In the genomic region with DNA sequence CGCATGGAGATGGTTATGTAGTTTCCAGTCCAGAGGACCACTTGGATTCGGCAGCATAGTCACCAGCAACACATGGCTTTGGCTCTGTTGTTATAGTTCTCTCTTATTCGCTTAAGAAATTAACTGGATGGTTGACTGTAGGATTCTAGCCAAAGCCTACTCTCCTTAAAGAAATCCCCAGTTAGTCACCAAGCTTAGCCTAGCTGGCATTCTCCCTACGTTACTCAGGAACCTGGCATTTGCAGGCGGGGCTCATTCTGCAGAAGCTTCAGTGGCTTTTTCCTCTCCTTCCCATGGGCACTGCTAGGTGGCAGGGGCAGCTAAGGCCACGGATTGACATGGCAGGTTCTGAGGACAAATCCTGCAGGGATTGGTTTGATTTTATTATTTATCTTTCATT, we compare ENCODE assay signal across 15 mouse cellular contexts.
"Had no signal": no experiment of that assay in that cellular context is flagged by ENCODE, and none has a peak within 500 bp of the region (broad histone marks: within the 10 kb centered on the region; RNA-seq: fewer than 3 reads in every experiment).

No protein-coding gene starts in this region.

- H3K27me3 ChIP-seq: limb, embryonic 12.5 days; liver, embryonic 13.5 days; lung, embryonic 15.5 days; midbrain, embryonic 13.5 days; stomach, embryonic 15.5 days had no signal

- H3K27ac ChIP-seq: limb, embryonic 12.5 days; liver, embryonic 13.5 days; lung, embryonic 15.5 days; midbrain, embryonic 13.5 days; stomach, embryonic 15.5 days had no signal

- ATAC-seq: liver, postnatal 0 days; midbrain, embryonic 13.5 days had no signal

- H3K4me3 ChIP-seq: limb, embryonic 12.5 days; liver, embryonic 13.5 days; lung, embryonic 15.5 days; midbrain, embryonic 13.5 days; myocyte; stomach, embryonic 15.5 days had no signal

- H3K9ac ChIP-seq: limb, embryonic 12.5 days; liver, embryonic 13.5 days; liver, postnatal 0 days; lung, embryonic 15.5 days; midbrain, embryonic 13.5 days; stomach, embryonic 15.5 days had no signal

- H3K36me3 ChIP-seq: limb, embryonic 12.5 days; liver, embryonic 13.5 days; lung, embryonic 15.5 days; midbrain, embryonic 13.5 days; stomach, embryonic 15.5 days had no signal

- H3K9me3 ChIP-seq: limb, embryonic 12.5 days; liver, embryonic 13.5 days; lung, embryonic 15.5 days; midbrain, embryonic 13.5 days; stomach, embryonic 15.5 days had no signal

- H3K4me2 ChIP-seq: limb, embryonic 12.5 days; liver, embryonic 13.5 days; lung, embryonic 15.5 days; midbrain, embryonic 13.5 days; stomach, embryonic 15.5 days had no signal

- H3K4me1 ChIP-seq: limb, embryonic 12.5 days; liver, embryonic 13.5 days; lung, embryonic 15.5 days; midbrain, embryonic 13.5 days; stomach, embryonic 15.5 days had no signal

- DNase-seq: kidney, postnatal 25 days; layer of hippocampus, adult 9-11 months; layer of hippocampus, postnatal 36 days; liver; liver, embryonic 13.5 days; liver, postnatal 0 days; right cerebral cortex, postnatal 4 days; spleen, adult 18-20 months; thymus, adult 2 months; thymus, postnatal 25 days had no signal
